Mouse (Mus musculus) embryo, embryonic 10.5 days (tissue): Measurements from ENCODE around the gene Bud13.
A peak's percentile ranks its signal among the peaks of the same experiment; 100 is the strongest.

Experiments
- DNase-seq: peaks from one replicate; pipeline ENCODE4 v3.0.0-alpha.2; 2015; ENCODE audit warnings: low spot score

The Bud13 gene

DNA sequence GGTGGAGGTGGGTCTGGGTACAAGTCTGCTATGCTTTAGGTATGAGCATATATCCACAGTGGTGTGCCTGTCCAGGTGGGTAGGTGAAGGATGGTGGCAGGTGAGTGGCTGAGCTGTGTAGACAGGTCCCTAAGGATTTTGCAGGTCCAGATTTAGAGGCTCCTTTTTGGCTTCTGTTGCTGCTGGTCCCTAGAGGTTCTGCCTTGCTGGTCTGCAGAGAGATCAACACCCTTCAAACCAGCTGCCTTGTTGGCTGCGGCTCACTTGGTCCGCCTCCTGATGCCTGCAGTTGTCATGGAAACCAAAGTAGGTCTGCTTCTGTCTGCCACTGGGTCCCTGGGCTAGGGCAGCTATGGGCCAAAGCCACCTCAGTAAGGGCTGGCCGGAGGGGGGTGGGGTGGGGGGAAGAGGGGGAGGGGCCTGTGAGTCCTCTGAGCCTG, 55.1 kb downstream of the Bud13 start:
- DNase-seq, result peak; percentile 82

GRCm38 (mm10) chr9:46338384-46338783, 55.6 kb downstream of the Bud13 start:
- no peak for DNase-seq

DNA sequence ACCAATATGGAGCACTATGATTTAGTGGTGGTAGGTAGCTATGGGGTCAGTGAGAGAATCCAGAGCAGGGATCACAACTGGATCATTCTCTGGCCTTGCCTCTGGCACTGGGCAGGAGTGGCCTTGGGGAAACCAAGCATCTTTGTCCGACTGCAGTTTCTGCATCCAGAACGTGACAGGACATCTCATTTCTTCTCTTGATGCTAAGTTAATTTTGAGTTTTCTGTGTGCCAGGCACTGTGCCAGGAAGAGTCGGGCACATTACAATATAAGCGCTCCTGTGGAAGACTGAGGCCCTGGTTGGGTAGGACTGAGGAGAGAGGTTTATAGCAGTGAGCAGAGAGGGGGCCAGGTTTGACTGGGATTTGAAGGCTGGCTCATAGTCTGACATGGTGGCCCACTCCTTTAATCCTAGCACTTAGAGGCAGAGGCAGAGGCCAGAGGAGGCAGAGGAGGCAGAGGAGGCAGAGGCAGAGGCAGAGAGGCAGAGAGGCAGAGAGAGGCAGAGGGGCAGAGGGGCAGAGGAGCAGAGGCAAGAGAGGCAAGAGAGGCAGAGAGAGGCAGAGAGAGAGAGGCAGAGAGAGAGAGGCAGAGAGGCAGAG, 56.3 kb downstream of the Bud13 start:
- no peak for DNase-seq

GRCm38 (mm10) chr9:46345887-46346665, 63.3 kb downstream of the Bud13 start:
- DNase-seq, result no peak
